Mouse (Mus musculus): ENCODE measurements at regions not wholly inside any gene's neighbourhood (a gene's known extent, or its start where the extent isn't known, plus 50 kb on each side); places are given as distances from the start of the nearest gene placed in this dataset.

GRCm38 (mm10) chr17:74920056-74920455 lies 85.3 kb upstream of the Ltbp1 start:
- no peak for DNase-seq (ENCODE audit: low spot score in 2 of 2)
- intact Hi-C loops (cut with DNase I): no loop called here

GRCm38 (mm10) chr17:74921413-74921812 lies 84.0 kb upstream of the Ltbp1 start:
- no peak for DNase-seq (ENCODE audit: low spot score in 2 of 2)
- intact Hi-C loops (cut with DNase I): no loop called here

GRCm38 (mm10) chr17:74922016-74922415 lies 83.4 kb upstream of the Ltbp1 start:
- no peak for DNase-seq (ENCODE audit: low spot score in 2 of 2)
- intact Hi-C loops (cut with DNase I): no loop called here

GRCm38 (mm10) chr17:74922591-74922990 lies 82.8 kb upstream of the Ltbp1 start:
- DNase-seq (ENCODE audit: low spot score in 2 of 2): peak in 1 of 2 experiments; percentile 34
- intact Hi-C loops (cut with DNase I): no loop called here

GRCm38 (mm10) chr17:74923101-74923500 lies 82.3 kb upstream of the Ltbp1 start:
- no peak for DNase-seq (ENCODE audit: low spot score in 2 of 2)
- intact Hi-C loops (cut with DNase I): no loop called here

GRCm38 (mm10) chr17:74925131-74925530 lies 80.2 kb upstream of the Ltbp1 start:
- intact Hi-C loops (cut with DNase I): no loop called here

GRCm38 (mm10) chr17:74927981-74928380 lies 77.4 kb upstream of the Ltbp1 start:
- no peak for DNase-seq (ENCODE audit: low spot score in 2 of 2)
- intact Hi-C loops (cut with DNase I): no loop called here

More at GRCm38 (mm10) chr17:74925131-74925530, 80.2 kb upstream of the Ltbp1 start:
- DNase-seq (ENCODE audit: low spot score in 2 of 2): no peak

GRCm38 (mm10) chr17:74931540-74931939 lies 73.8 kb upstream of the Ltbp1 start:
- intact Hi-C loops (cut with DNase I): no loop called here
- no peak for DNase-seq (ENCODE audit: low spot score in 2 of 2)

- no peak for DNase-seq (ENCODE audit: low spot score in 2 of 2)
- intact Hi-C loops (cut with DNase I): no loop called here
Observed at GRCm38 (mm10) chr17:74941393-74941792, 64.0 kb upstream of the Ltbp1 start.

- no peak for DNase-seq (ENCODE audit: low spot score in 2 of 2)
- intact Hi-C loops (cut with DNase I): no loop called here
Observed at GRCm38 (mm10) chr17:74942984-74943801, 62.2 kb upstream of the Ltbp1 start.

- DNase-seq (ENCODE audit: low spot score in 2 of 2): peak in 1 of 2 experiments; percentile 33
- intact Hi-C loops (cut with DNase I): no loop called here
Observed at GRCm38 (mm10) chr17:74943802-74944193, 61.6 kb upstream of the Ltbp1 start.

- intact Hi-C loops (cut with DNase I): no loop called here
- DNase-seq (ENCODE audit: low spot score in 2 of 2): no peak
Observed at GRCm38 (mm10) chr17:74945149-74945548, 60.2 kb upstream of the Ltbp1 start.

GRCm38 (mm10) chr17:74948476-74948875 lies 56.9 kb upstream of the Ltbp1 start:
- DNase-seq (ENCODE audit: low spot score in 2 of 2): no peak
- intact Hi-C loops (cut with DNase I): no loop called here

- intact Hi-C loops (cut with DNase I): no loop called here
- no peak for DNase-seq (ENCODE audit: low spot score in 2 of 2)
Observed at GRCm38 (mm10) chr17:74950316-74950715, 55.1 kb upstream of the Ltbp1 start.

GRCm38 (mm10) chr17:74954988-74955387 lies 50.4 kb upstream of the Ltbp1 start:
- intact Hi-C loops (cut with DNase I): no loop called here
- DNase-seq (ENCODE audit: low spot score in 2 of 2): no peak

Data from left cerebral cortex, postnatal 14 days (tissue).